Mouse (Mus musculus) embryonic fibroblast, embryonic 13.5 days (primary cell): Measurements from ENCODE around the gene BC035044.

Experiments used
- CTCF ChIP-seq: IDR thresholded peaks from 2 replicates; pipeline ENCODE4 v1.5.1; 2011; ENCODE audit warnings: mild to moderate bottlenecking, control low read depth, low read length, moderate library complexity, borderline replicate concordance; ENCODE audit not compliant: insufficient read depth
- POLR2A ChIP-seq: IDR thresholded peaks from 2 replicates; pipeline ENCODE4 v1.6.1; 2011; ENCODE audit warnings: low read depth, mild to moderate bottlenecking, control low read depth, low read length, moderate library complexity

GRCm38 (mm10) chr6:128838342-128839265 is 52.3 kb downstream of the BC035044 start:
- TF ChIP-seq POLR2A (no peak), CTCF (no peak)
